Comparison of ENCODE assay signal across 21 mouse cellular contexts in the genomic region with DNA sequence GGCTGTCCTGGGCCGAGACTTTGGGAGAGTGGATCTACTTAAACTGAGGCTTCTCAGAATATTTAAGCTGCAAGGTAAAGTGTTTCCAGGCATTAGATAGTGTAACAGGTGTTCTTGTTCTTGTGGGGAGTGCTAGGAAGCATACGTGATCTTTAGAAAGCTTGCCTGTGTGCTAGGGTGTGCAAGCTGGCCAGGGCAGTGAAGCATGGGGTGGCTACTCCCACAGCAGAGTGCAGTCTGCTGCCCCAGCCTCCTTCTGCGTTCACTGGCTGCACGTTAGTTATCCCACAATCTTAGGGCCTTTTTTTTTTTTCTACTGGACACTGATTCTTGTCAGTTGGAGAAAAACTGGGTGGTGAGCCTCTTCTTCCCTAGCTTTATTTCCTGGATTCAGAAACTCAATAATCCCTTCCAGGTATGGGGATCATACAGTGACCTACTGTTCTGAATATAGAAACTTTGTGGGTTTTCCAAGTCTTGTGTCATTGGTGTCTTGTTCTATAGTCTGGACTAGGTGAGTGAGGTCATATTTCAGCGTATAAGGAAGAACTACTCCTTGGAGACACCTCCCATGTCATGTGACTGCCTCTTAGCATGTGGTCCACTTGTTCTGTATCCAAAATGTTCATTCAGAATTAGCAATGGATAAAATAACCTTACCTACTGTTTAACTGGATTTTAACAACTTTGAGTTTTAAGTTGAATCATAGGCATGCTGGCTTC. TPM values are rescaled to one million over a fixed set of nuclear protein-coding genes. Genes with fewer than 3 reads are reported as not detected.
DNase-seq lines count a peak whose midpoint lies in the region; ATAC-seq and TF ChIP-seq lines count a peak whose summit lies in the region.
"Had no signal": no experiment of that assay in that cellular context is flagged by ENCODE, and none has a peak within 500 bp of the region (broad histone marks: within the 10 kb centered on the region; RNA-seq: fewer than 3 reads in every experiment).

No protein-coding gene starts in this region.

- no peak overlapping the region for H3K27ac ChIP-seq in kidney, adult 2 months (ENCODE audit: insufficient read depth, low read depth, low read length)
- H3K27ac ChIP-seq in kidney, embryonic 15.5 days: peak overlapping the region; percentile 84
- no peak overlapping the region for H3K27ac ChIP-seq in stomach, postnatal 0 days (replicated peaks)
- H3K27ac ChIP-seq: embryonic facial prominence, embryonic 13.5 days; forebrain, embryonic 13.5 days; gastrocnemius, adult 2 months; heart, embryonic 13.5 days; hindbrain, embryonic 15.5 days had no signal

- H3K4me2 ChIP-seq in kidney, embryonic 15.5 days: 0 out of 2 replicates have a peak overlapping the region, but pooled peaks have one; percentile 3
- no peak overlapping the region for H3K4me2 ChIP-seq in stomach, postnatal 0 days (replicated peaks; ENCODE audit: low read depth)
- H3K4me2 ChIP-seq: embryonic facial prominence, embryonic 13.5 days; forebrain, embryonic 13.5 days; heart, embryonic 13.5 days; hindbrain, embryonic 15.5 days had no signal

- H3K9ac ChIP-seq in kidney, embryonic 15.5 days: no peak overlapping the region
- no peak overlapping the region for H3K9ac ChIP-seq in stomach, postnatal 0 days (ENCODE audit: low read length)
- H3K9ac ChIP-seq: embryonic facial prominence, embryonic 13.5 days; forebrain, embryonic 13.5 days; heart, embryonic 13.5 days; hindbrain, embryonic 15.5 days had no signal

- H3K4me1 ChIP-seq in kidney, adult 2 months (ENCODE audit: control insufficient read depth, insufficient read depth, low read length): peaks cover 32% of the 10 kb centered on the region
- H3K4me1 ChIP-seq in kidney, embryonic 15.5 days: peaks cover 65% of the 10 kb centered on the region
- no peaks in the 10 kb centered on the region for H3K4me1 ChIP-seq in stomach, postnatal 0 days (replicated peaks; ENCODE audit: control insufficient read depth, insufficient read depth)
- H3K4me1 ChIP-seq: forebrain, embryonic 13.5 days; hindbrain, embryonic 15.5 days had no signal

- DNase-seq in kidney, adult 2 months: peak; percentile 45
- no peak for DNase-seq in kidney, adult 11 months
- DNase-seq in kidney, postnatal 14 days: peak; percentile 32
- no peak for DNase-seq in stomach, postnatal 0 days (ENCODE audit: low spot score)
- no peak for DNase-seq in thymus, postnatal 10 days (ENCODE audit: low spot score in 2 of 2)
- DNase-seq in embryo, embryonic 10.5 days (ENCODE audit: low spot score): no peak
- no peak for DNase-seq in adrenal gland, postnatal 25 days
- DNase-seq: adrenal gland, adult 2 months; adrenal gland, postnatal 36 days; cerebellum, adult 11 months; cerebellum, adult 8-10 months; cerebellum, postnatal 14 days; gastrocnemius, adult 2 months; gastrocnemius, postnatal 25 days; heart, postnatal 36 days had no signal

- 47% methylated on average over 5 of the region's 5 CpGs for WGBS in kidney, adult 2 months
- WGBS in kidney, embryonic 15.5 days: 43% methylated on average over 5 of the region's 5 CpGs
- 80% methylated on average over 5 of the region's 5 CpGs for WGBS in stomach, postnatal 0 days

- H3K4me3 ChIP-seq in kidney, adult 2 months (ENCODE audit: insufficient read depth, low read depth, low read length): no peak overlapping the region
- H3K4me3 ChIP-seq in kidney, embryonic 15.5 days (replicated peaks): no peak overlapping the region
- H3K4me3 ChIP-seq in stomach, postnatal 0 days (ENCODE audit: low read depth, low read length): no peak overlapping the region
- H3K4me3 ChIP-seq: embryonic facial prominence, embryonic 13.5 days; forebrain, embryonic 13.5 days; gastrocnemius, adult 2 months; heart, embryonic 13.5 days; hindbrain, embryonic 15.5 days had no signal

- TF ChIP-seq POLR2A in kidney, adult 2 months (IDR thresholded peaks at IDR 0.05; ENCODE audit: low read depth, low read length): no peak

- H3K27me3 ChIP-seq in kidney, adult 2 months (replicated peaks; ENCODE audit: control insufficient read depth, insufficient read depth, low read length): no peaks in the 10 kb centered on the region
- no peaks in the 10 kb centered on the region for H3K27me3 ChIP-seq in kidney, embryonic 15.5 days
- no peaks in the 10 kb centered on the region for H3K27me3 ChIP-seq in stomach, postnatal 0 days (ENCODE audit: control insufficient read depth, insufficient read depth, low read length)
- H3K27me3 ChIP-seq: CH12.LX; embryonic facial prominence, embryonic 13.5 days; forebrain, embryonic 13.5 days; heart, embryonic 13.5 days; hindbrain, embryonic 15.5 days had no signal

- no peaks in the 10 kb centered on the region for H3K9me3 ChIP-seq in kidney, embryonic 15.5 days (replicated peaks)
- no peaks in the 10 kb centered on the region for H3K9me3 ChIP-seq in stomach, postnatal 0 days (ENCODE audit: control insufficient read depth, low read length)
- H3K9me3 ChIP-seq: embryonic facial prominence, embryonic 13.5 days; forebrain, embryonic 13.5 days; heart, embryonic 13.5 days; hindbrain, embryonic 15.5 days had no signal

- TF ChIP-seq EP300 in stomach, postnatal 0 days (optimal IDR thresholded peaks at IDR 0.05): no peak

- no peaks in the 10 kb centered on the region for H3K36me3 ChIP-seq in kidney, adult 2 months (ENCODE audit: control insufficient read depth, insufficient read depth, low read length)
- H3K36me3 ChIP-seq in kidney, embryonic 15.5 days: no peaks in the 10 kb centered on the region
- no peaks in the 10 kb centered on the region for H3K36me3 ChIP-seq in stomach, postnatal 0 days (ENCODE audit: control insufficient read depth, insufficient read depth, low read length)
- H3K36me3 ChIP-seq: embryonic facial prominence, embryonic 13.5 days; heart, embryonic 13.5 days; hindbrain, embryonic 15.5 days had no signal

- ATAC-seq in kidney, embryonic 15.5 days (replicated peaks; ENCODE audit: low FRiP score): peak; percentile 81
- peak; percentile 73 for ATAC-seq in stomach, postnatal 0 days (ENCODE audit: low FRiP score, low TSS enrichment)
- ATAC-seq: forebrain, embryonic 13.5 days had no signal

- TF ChIP-seq CTCF in kidney, adult 2 months (conservative IDR thresholded peaks at IDR 0.05; ENCODE audit: insufficient read depth, insufficient read length, low read depth, low read length): no peak
- TF ChIP-seq CTCF in stomach, postnatal 0 days (IDR thresholded peaks at IDR 0.05; ENCODE audit: low read depth): no peak

RNA-seq across cellular contexts. Expression of gene Sipa1l1, which starts 51.4 kb away (rescaled TPM):
- 34.0 and 34.1 TPM in 2 replicates for polyA plus RNA-seq in kidney, adult 2 months (2012; rRNA removed)
- 38.1 and 39.8 TPM in 2 replicates for polyA plus RNA-seq in kidney, embryonic 15.5 days (2015; fragmentation: Nextera tagmentation; extraction: Ambion mirVana)
- polyA plus RNA-seq in stomach, postnatal 0 days (2015; fragmentation: Nextera tagmentation; extraction: Ambion mirVana): 9.2 and 9.7 TPM in 2 replicates
- 30.1 and 30.6 TPM in 2 replicates for total RNA-seq in adrenal gland, postnatal 25 days (2021)

Comparison
In these comparisons a context has a peak if more than half of its experiments do, and no peak if none do; other contexts are left out.
1. DNase-seq: peak in kidney, adult 2 months (single experiment) and kidney, postnatal 14 days (single experiment); none in kidney, adult 11 months (single experiment), stomach, postnatal 0 days (single experiment), thymus, postnatal 10 days (0 of 2), embryo, embryonic 10.5 days (single experiment) and adrenal gland, postnatal 25 days (single experiment).